Mouse (Mus musculus) heart, embryonic 10.5 days (tissue): ENCODE results near the gene Slit2. TPM values are rescaled to one million over a fixed set of nuclear protein-coding genes. Genes with fewer than 3 reads are reported as not detected.
"Not testable (repeated sequence)": the region's sequence is repeated elsewhere in the genome, so short reads cannot be mapped to it uniquely, and the experiment has no call there.

Experiments
- DNase-seq: peaks from one replicate; pipeline ENCODE4 v3.0.0-alpha.2; 2017; ENCODE audit warnings: low spot score
- H3K27ac ChIP-seq: fragments of 300-500 bp; sonication (generic); 2 replicates; pipeline ENCODE4 v1.5.1; 2016; ENCODE audit warnings: mild to moderate bottlenecking
- H3K27me3 ChIP-seq: fragments of 300-500 bp; sonication (generic); 2 replicates; pipeline ENCODE4 v1.6.1; 2016; ENCODE audit warnings: mild to moderate bottlenecking; ENCODE audit not compliant: poor library complexity, insufficient read depth, severe bottlenecking
- H3K36me3 ChIP-seq: fragments of 300-500 bp; sonication (generic); 2 replicates; pipeline ENCODE4 v1.6.1; 2016; ENCODE audit warnings: mild to moderate bottlenecking, moderate library complexity
- H3K4me1 ChIP-seq: fragments of 300-500 bp; sonication (generic); 2 replicates; pipeline ENCODE4 v1.6.1; 2016; ENCODE audit warnings: mild to moderate bottlenecking
- H3K4me3 ChIP-seq: fragments of 300-500 bp; sonication (generic); 2 replicates; pipeline ENCODE4 v1.5.1; 2016; ENCODE audit warnings: mild to moderate bottlenecking, moderate library complexity
- H3K9me3 ChIP-seq: fragments of 300-500 bp; sonication (generic); 2 replicates; pipeline ENCODE4 v1.6.1; 2016; ENCODE audit warnings: mild to moderate bottlenecking, moderate library complexity
- WGBS: fragments of 180-500 bp; shearing (Covaris S2); methylation state at CpG from one replicate; pipeline ENCODE4 v1.1.7; 2016; 5-methylcytosine and 5-hydroxymethylcytosine counted together
- polyA plus RNA-seq: library from polyadenylated mRNA; unstranded; fragments of >200 nt; fragmentation: Nextera tagmentation; extraction: Ambion mirVana; gene quantifications from 2 replicates; pipeline ENCODE4 v1.2.1, GENCODE M21; 2016

Slit2 gene
- polyA plus RNA-seq, 1 experiment from 2014 or later, result 24.9 TPM

DNA sequence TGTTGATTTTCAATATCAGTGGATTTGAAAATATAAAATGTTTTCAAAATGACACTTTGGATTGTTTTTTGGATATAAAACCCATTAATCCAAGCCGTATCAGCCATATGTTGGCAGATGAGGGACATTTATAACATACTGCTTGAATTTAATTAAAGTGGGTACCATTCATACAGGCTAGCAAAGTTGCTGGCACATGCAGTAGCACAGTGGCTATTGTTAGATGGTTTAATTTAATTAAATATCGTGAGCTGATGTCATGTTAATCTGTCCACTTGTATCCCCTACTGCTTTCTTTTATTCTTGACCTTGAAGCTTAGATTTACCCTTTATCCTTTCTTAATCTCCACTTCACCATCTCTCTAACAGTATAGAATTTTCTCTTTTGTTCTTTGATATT is 232.3 kb downstream of the Slit2 start:
- no peak overlapping the region for H3K4me3 ChIP-seq
- DNase-seq, result no peak
- no peaks in the 10 kb centered on the region for H3K4me1 ChIP-seq
- 84% methylated on average over 2 of the region's 2 CpGs for WGBS
- H3K27ac ChIP-seq, result no peak overlapping the region
- H3K36me3 ChIP-seq, result peaks cover 4% of the 10 kb centered on the region; the same call in 1 of the 2 replicates
- no peaks in the 10 kb centered on the region for H3K27me3 ChIP-seq
- H3K9me3 ChIP-seq, result no peaks in the 10 kb centered on the region

DNA sequence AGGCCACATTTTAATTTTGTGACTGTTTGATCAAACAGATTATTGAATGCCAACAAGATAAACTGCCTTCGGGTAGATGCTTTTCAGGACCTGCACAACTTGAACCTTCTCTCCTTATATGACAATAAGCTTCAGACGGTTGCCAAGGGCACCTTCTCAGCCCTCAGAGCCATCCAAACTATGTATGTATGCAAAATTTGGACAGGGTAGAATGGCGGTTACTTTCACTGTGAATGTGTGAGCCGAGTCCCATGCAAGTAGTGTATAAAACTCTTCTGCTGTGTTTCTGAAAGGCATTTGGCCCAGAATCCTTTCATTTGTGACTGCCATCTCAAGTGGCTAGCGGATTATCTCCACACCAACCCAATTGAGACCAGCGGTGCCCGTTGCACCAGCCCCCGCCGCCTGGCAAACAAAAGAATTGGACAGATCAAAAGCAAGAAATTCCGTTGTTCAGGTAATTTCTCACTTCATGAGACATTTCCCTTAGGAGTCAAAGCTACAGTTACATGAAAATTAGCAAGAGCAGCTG is 236.8 kb downstream of the Slit2 start:
- no peaks in the 10 kb centered on the region for H3K9me3 ChIP-seq
- WGBS, result 83% methylated on average over 10 of the region's 10 CpGs

GRCm38 (mm10) chr5:48225500-48225899 is 242.6 kb downstream of the Slit2 start:
- DNase-seq, result no peak
- H3K4me1 ChIP-seq, result no peaks in the 10 kb centered on the region
- no peaks in the 10 kb centered on the region for H3K9me3 ChIP-seq
- H3K4me3 ChIP-seq, result no peak overlapping the region
- peaks cover 13% of the 10 kb centered on the region; the same call in 1 of the 2 replicates for H3K36me3 ChIP-seq
- H3K27me3 ChIP-seq, result no peaks in the 10 kb centered on the region
- H3K27ac ChIP-seq, result no peak overlapping the region
- WGBS, result 75% methylated on average over 2 of the region's 2 CpGs

More for the DNA sequence above, 236.8 kb downstream of the Slit2 start:
- Histone ChIP-seq H3K27ac (no peak overlapping the region), H3K27me3 (no peaks in the 10 kb centered on the region), H3K4me3 (no peak overlapping the region), H3K4me1 (no peaks in the 10 kb centered on the region), H3K36me3 (peaks cover 9% of the 10 kb centered on the region; the same call in 1 of the 2 replicates)
- no peak for DNase-seq

- 74% methylated on average over 6 of the region's 6 CpGs for WGBS
- Histone ChIP-seq H3K27ac (no peak overlapping the region), H3K4me3 (no peak overlapping the region), H3K27me3 (no peaks in the 10 kb centered on the region), H3K4me1 (no peaks in the 10 kb centered on the region), H3K36me3 (peaks cover 13% of the 10 kb centered on the region; the same call in 1 of the 2 replicates), H3K9me3 (no peaks in the 10 kb centered on the region)
- DNase-seq, result no peak
Observed at GRCm38 (mm10) chr5:48230430-48231080, 247.6 kb downstream of the Slit2 start.

- no peak for DNase-seq
- 85% methylated on average over 4 of the region's 4 CpGs for WGBS
Observed at GRCm38 (mm10) chr5:48234728-48235127, 251.8 kb downstream of the Slit2 start.

GRCm38 (mm10) chr5:48235270-48235669 is 252.3 kb downstream of the Slit2 start:
- no peak for DNase-seq
- Histone ChIP-seq H3K27me3 (no peaks in the 10 kb centered on the region), H3K9me3 (no peaks in the 10 kb centered on the region), H3K27ac (no peak overlapping the region), H3K36me3 (peaks cover 8% of the 10 kb centered on the region; the same call in 1 of the 2 replicates), H3K4me3 (no peak overlapping the region), H3K4me1 (no peaks in the 10 kb centered on the region)
- 89% methylated on average over 6 of the region's 6 CpGs for WGBS

More at GRCm38 (mm10) chr5:48234728-48235127, 251.8 kb downstream of the Slit2 start:
- Histone ChIP-seq H3K9me3 (no peaks in the 10 kb centered on the region), H3K36me3 (peaks cover 8% of the 10 kb centered on the region; the same call in 1 of the 2 replicates), H3K4me1 (no peaks in the 10 kb centered on the region), H3K4me3 (no peak overlapping the region), H3K27me3 (no peaks in the 10 kb centered on the region), H3K27ac (no peak overlapping the region)

DNA sequence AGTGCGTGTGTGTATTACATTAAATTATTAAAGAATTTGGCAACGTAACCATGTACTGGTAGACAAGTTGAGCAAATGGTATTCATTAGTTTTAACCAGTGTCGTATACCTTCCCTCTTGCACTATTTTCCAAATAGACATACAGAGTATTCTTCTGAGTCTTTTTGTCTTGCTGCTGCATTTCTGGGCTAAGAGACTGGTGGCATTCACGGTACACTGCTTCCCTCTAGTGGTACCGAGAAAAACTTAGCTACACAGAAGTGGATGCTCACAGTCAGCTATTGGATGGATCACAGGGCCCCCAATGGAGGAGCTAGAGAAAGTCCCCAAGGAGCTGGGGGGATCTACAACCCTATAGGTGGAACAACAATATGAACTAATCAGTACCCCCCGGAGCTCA is 257.8 kb downstream of the Slit2 start:
- H3K4me1 ChIP-seq, H3K27ac ChIP-seq, H3K4me3 ChIP-seq, H3K27me3 ChIP-seq, H3K36me3 ChIP-seq, DNase-seq, H3K9me3 ChIP-seq: not testable (repeated sequence)
- WGBS, result 34% methylated on average over 6 of the region's 6 CpGs

- WGBS, result 70% methylated on average over 4 of the region's 4 CpGs
- Histone ChIP-seq H3K4me3 (no peak overlapping the region), H3K4me1 (no peaks in the 10 kb centered on the region), H3K27ac (no peak overlapping the region), H3K27me3 (no peaks in the 10 kb centered on the region), H3K9me3 (no peaks in the 10 kb centered on the region), H3K36me3 (no peaks in the 10 kb centered on the region; the same call in 1 of the 2 replicates)
- DNase-seq, result no peak
Observed at GRCm38 (mm10) chr5:48248327-48248726, 265.4 kb downstream of the Slit2 start.

DNA sequence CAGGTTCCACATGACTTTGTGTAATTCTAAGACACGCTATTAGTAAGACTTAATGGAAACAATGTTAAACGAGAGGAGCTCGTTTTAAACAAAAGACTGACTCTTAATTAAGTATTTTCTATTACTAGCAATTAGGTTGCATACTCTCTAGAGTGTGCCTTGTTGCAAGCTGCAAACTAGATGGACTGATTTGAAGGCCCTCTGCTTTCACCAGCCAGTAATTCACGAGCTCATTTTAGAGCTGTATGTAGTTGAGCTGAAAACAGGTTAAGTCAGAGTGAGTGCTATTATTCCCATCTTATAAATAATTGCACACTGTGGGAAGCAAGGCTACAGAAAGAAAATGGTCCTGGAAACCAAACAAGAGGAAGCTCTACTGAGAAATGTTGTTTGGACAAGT is 294.6 kb downstream of the Slit2 start:
- H3K27ac ChIP-seq, result no peak overlapping the region
- DNase-seq, result no peak
- no peaks in the 10 kb centered on the region for H3K9me3 ChIP-seq
- no peaks in the 10 kb centered on the region for H3K27me3 ChIP-seq
- 83% methylated on average over 4 of the region's 4 CpGs for WGBS
- H3K4me3 ChIP-seq, result no peak overlapping the region
- peaks cover 7% of the 10 kb centered on the region; the same call in 1 of the 2 replicates for H3K36me3 ChIP-seq
- H3K4me1 ChIP-seq, result no peaks in the 10 kb centered on the region

DNA sequence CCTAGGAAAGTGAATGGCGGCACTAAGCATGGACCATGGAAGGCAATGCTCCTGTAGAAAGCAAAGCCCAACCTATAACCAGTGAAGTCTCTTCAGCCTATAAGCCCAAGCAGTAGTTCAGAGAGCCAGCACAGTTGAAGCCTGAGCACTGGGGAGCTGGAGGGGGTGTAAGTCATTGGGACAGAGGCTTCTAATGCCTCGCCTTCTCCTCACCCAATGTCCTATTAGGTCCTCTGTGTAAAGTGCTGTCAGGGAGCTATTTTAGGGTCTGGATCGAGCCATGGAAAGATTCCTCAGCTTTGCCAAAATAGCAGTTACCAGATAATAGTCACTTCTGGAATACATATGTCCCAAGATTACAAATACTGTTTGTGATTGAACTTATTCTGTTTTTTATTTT is 318.2 kb downstream of the Slit2 start:
- Histone ChIP-seq H3K9me3 (no peaks in the 10 kb centered on the region), H3K36me3 (peaks cover 15% of the 10 kb centered on the region), H3K4me3 (no peak overlapping the region), H3K4me1 (no peaks in the 10 kb centered on the region), H3K27ac (no peak overlapping the region), H3K27me3 (no peaks in the 10 kb centered on the region)
- 73% methylated on average over 3 of the region's 3 CpGs for WGBS
- no peak for DNase-seq

DNA sequence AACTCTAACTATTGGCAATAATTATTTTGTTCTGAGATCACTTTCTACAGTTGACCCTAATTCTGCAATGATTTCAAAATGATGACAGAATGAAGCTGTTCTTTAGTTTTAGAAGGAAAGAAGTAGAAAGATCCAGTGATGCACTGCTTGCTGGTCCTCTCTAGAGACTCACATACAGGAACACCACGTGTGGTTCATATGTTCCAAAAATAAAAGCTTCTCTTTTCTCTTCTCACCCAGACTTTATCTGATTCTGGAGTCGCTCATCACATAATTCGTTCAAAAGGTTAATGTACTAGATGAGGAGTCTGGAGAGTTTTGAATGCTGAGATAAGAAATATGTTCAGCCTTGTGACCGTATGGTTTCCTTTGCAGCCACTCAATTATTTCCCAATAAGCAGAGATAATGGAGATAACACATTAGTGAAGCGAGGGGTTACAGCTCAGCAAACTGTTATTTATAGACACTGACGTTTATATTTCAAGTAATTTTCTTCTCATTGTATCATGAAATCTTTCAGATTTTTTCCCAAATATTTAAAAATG is 332.2 kb downstream of the Slit2 start:
- Histone ChIP-seq H3K4me1 (no peaks in the 10 kb centered on the region), H3K4me3 (no peak overlapping the region), H3K27ac (no peak overlapping the region), H3K27me3 (no peaks in the 10 kb centered on the region), H3K36me3 (no peaks in the 10 kb centered on the region), H3K9me3 (no peaks in the 10 kb centered on the region)
- DNase-seq, result no peak
- 66% methylated on average over 6 of the region's 6 CpGs for WGBS

GRCm38 (mm10) chr5:48320597-48320996 is 337.7 kb downstream of the Slit2 start:
- 76% methylated on average over 4 of the region's 4 CpGs for WGBS
- Histone ChIP-seq H3K9me3 (no peaks in the 10 kb centered on the region), H3K4me3 (no peak overlapping the region), H3K27ac (no peak overlapping the region), H3K36me3 (no peaks in the 10 kb centered on the region), H3K27me3 (no peaks in the 10 kb centered on the region), H3K4me1 (no peaks in the 10 kb centered on the region)
- DNase-seq, result no peak

- Histone ChIP-seq H3K9me3 (no peaks in the 10 kb centered on the region), H3K4me3 (no peak overlapping the region), H3K27me3 (no peaks in the 10 kb centered on the region; the same call in 1 of the 2 replicates), H3K27ac (no peak overlapping the region), H3K36me3 (no peaks in the 10 kb centered on the region), H3K4me1 (no peaks in the 10 kb centered on the region)
- DNase-seq, result no peak
Observed at GRCm38 (mm10) chr5:48326221-48326620, 343.3 kb downstream of the Slit2 start.
